24 mouse cellular contexts compared by ENCODE assay signal in genomic region chr14:54220726-54221494, GRCm38 (mm10). TPM values are rescaled to one million over a fixed set of nuclear protein-coding genes. Genes with fewer than 3 reads are reported as not detected.
DNase-seq lines count a peak whose midpoint lies in the region; ATAC-seq and TF ChIP-seq lines count a peak whose summit lies in the region.
"Had no signal": no experiment of that assay in that cellular context is flagged by ENCODE, and none has a peak within 500 bp of the region (broad histone marks: within the 10 kb centered on the region; RNA-seq: fewer than 3 reads in every experiment).

No protein-coding gene starts in this region.

- peak overlapping the region; percentile 79 for H3K27ac ChIP-seq in spleen, adult 2 months (ENCODE audit: insufficient read depth, low read length)
- H3K27ac ChIP-seq in liver, embryonic 14.5 days, result no peak overlapping the region
- H3K27ac ChIP-seq: heart, embryonic 13.5 days; intestine, embryonic 15.5 days; left cerebral cortex, adult 2 months; limb, embryonic 13.5 days; midbrain, embryonic 12.5 days had no signal

- H3K4me2 ChIP-seq in liver, embryonic 14.5 days (ENCODE audit: low read depth), result peak overlapping the region; percentile 28; the same call in 1 of the 2 replicates
- H3K4me2 ChIP-seq: heart, embryonic 13.5 days; intestine, embryonic 15.5 days; limb, embryonic 13.5 days; midbrain, embryonic 12.5 days had no signal

- ATAC-seq in liver, embryonic 14.5 days (ENCODE audit: insufficient read depth), result peak; percentile 44; the same call in 1 of the 2 replicates
- ATAC-seq: forebrain, embryonic 16.5 days; hindbrain, embryonic 16.5 days; intestine, embryonic 15.5 days; lung, postnatal 0 days had no signal

- no peak for TF ChIP-seq POLR2A in spleen, adult 2 months (IDR thresholded peaks at IDR 0.05; ENCODE audit: low read depth, low read length)

- 79% methylated on average over 8 of the region's 8 CpGs for WGBS in spleen, adult 2 months
- whole genome bisulfite sequencing in liver, embryonic 14.5 days (ENCODE audit: insufficient replicate concordance), result 48% methylated on average over 8 of the region's 8 CpGs

- no peaks in the 10 kb centered on the region for H3K36me3 ChIP-seq in spleen, adult 2 months (ENCODE audit: control insufficient read depth, insufficient read depth, low read length)
- no peaks in the 10 kb centered on the region for H3K36me3 ChIP-seq in liver, embryonic 14.5 days (replicated peaks; ENCODE audit: control insufficient read depth, insufficient read depth, low read depth)
- H3K36me3 ChIP-seq: heart, embryonic 13.5 days; intestine, embryonic 15.5 days; limb, embryonic 13.5 days; midbrain, embryonic 12.5 days had no signal

- no peaks in the 10 kb centered on the region for H3K27me3 ChIP-seq in spleen, adult 2 months (ENCODE audit: control insufficient read depth, insufficient read depth, low read length)
- no peaks in the 10 kb centered on the region; the same call in 1 of the 2 replicates for H3K27me3 ChIP-seq in liver, embryonic 14.5 days (ENCODE audit: control insufficient read depth, insufficient read depth, low read length)
- H3K27me3 ChIP-seq: heart, embryonic 13.5 days; intestine, embryonic 15.5 days; midbrain, embryonic 12.5 days had no signal

- H3K9me3 ChIP-seq in liver, embryonic 14.5 days (ENCODE audit: control insufficient read depth, low read length), result no peaks in the 10 kb centered on the region
- H3K9me3 ChIP-seq: heart, embryonic 13.5 days; intestine, embryonic 15.5 days; limb, embryonic 13.5 days; megakaryocyte, embryonic 14.5 days; midbrain, embryonic 12.5 days had no signal

- H3K4me3 ChIP-seq in spleen, adult 2 months (ENCODE audit: extremely low read depth, insufficient read depth, insufficient read length), result no peak overlapping the region
- no peak overlapping the region for H3K4me3 ChIP-seq in liver, embryonic 14.5 days (ENCODE audit: insufficient read depth in 1 of 2, low read depth in 2 of 2, low read length in 2 of 2)
- H3K4me3 ChIP-seq: erythroblast, embryonic 14.5 days; heart, embryonic 13.5 days; intestine, embryonic 15.5 days; left cerebral cortex, adult 2 months; limb, embryonic 13.5 days; megakaryocyte, embryonic 14.5 days; midbrain, embryonic 12.5 days had no signal

- intact Hi-C loops in left cerebral cortex, postnatal 10 days (cut with DNase I), result no loop called here

- H3K9ac ChIP-seq in liver, embryonic 14.5 days (replicated peaks), result peak overlapping the region; percentile 1
- H3K9ac ChIP-seq: heart, embryonic 13.5 days; intestine, embryonic 15.5 days; limb, embryonic 13.5 days; midbrain, embryonic 12.5 days had no signal

- no peak for TF ChIP-seq EP300 in liver, embryonic 14.5 days (IDR thresholded peaks at IDR 0.05; ENCODE audit: low read depth)

- peaks cover 32% of the 10 kb centered on the region; the same call in 1 of the 2 replicates for H3K4me1 ChIP-seq in spleen, adult 2 months (ENCODE audit: control insufficient read depth, insufficient read depth, insufficient read length)
- peaks cover 9 to 22% of the 10 kb centered on the region in 2 experiments for H3K4me1 ChIP-seq in liver, embryonic 14.5 days (replicated peaks; ENCODE audit: control insufficient read depth in 2 of 2, insufficient read depth in 2 of 2, low read length in 1 of 2)

- no peak for TF ChIP-seq CTCF in spleen, adult 2 months (IDR thresholded peaks at IDR 0.05; ENCODE audit: extremely low read depth, insufficient read depth, insufficient read length, insufficient replicate concordance)
- TF ChIP-seq CTCF in liver, embryonic 14.5 days (IDR thresholded peaks at IDR 0.05; ENCODE audit: low read depth), result no peak

- DNase-seq in spleen, adult 2 months (ENCODE audit: low read depth in 1 of 2, low spot score in 2 of 2), result no peak
- DNase-seq in spleen, postnatal 36 days (ENCODE audit: low spot score in 2 of 2), result no peak
- DNase-seq in induced T-regulatory cell, adult 2 months (ENCODE audit: low read depth), result peak; percentile 71
- DNase-seq in liver, embryonic 14.5 days (ENCODE audit: low read depth in 3 of 3, low spot score in 3 of 3), result no peak
- DNase-seq in layer of hippocampus, adult 11-12 months (ENCODE audit: low spot score), result no peak
- no peak for DNase-seq in left cerebral cortex, postnatal 10 days (ENCODE audit: extremely low spot score in 1 of 2, low spot score in 2 of 2)
- DNase-seq: adrenal gland, postnatal 25 days; B cell, adult 2 months; cerebellum, adult 18-20 months; cerebellum, postnatal 14 days; kidney, adult 9 months; kidney, postnatal 10 days; lung, adult 18-20 months; lung, postnatal 4 days had no signal

RNA-seq across cellular contexts. Expression of gene Dad1, which starts 33.0 kb away (rescaled TPM):
- 309 and 372 TPM in 2 replicates for polyA plus RNA-seq in spleen, adult 2 months (2012; rRNA removed)
- 133 and 145 TPM in 2 replicates for polyA plus RNA-seq in liver, embryonic 14.5 days (2012; rRNA removed)
- polyA plus RNA-seq in liver, embryonic 14.5 days (2014; fragmentation: Nextera tagmentation; extraction: Ambion mirVana), result 221 and 224 TPM in 2 replicates
- total RNA-seq in left cerebral cortex, postnatal 10 days (2021), result 100 to 1,000 TPM; 121 to 126 TPM

RNA-seq across cellular contexts. Expression of gene Abhd4, which starts 33.1 kb away (rescaled TPM):
- 17.9 and 23.4 TPM in 2 replicates for polyA plus RNA-seq in spleen, adult 2 months (2012; rRNA removed)
- 5.9 and 6.1 TPM in 2 replicates for polyA plus RNA-seq in liver, embryonic 14.5 days (2012; rRNA removed)
- polyA plus RNA-seq in liver, embryonic 14.5 days (2014; fragmentation: Nextera tagmentation; extraction: Ambion mirVana), result 14.9 and 18.3 TPM in 2 replicates
- 10 to 100 TPM; 43.7 to 48.0 TPM for total RNA-seq in left cerebral cortex, postnatal 10 days (2021)
